Mouse (Mus musculus) thymus, adult 2 months (tissue): Measurements from ENCODE around the gene Ide. TPM values are rescaled to one million over a fixed set of nuclear protein-coding genes. Genes with fewer than 3 reads are reported as not detected.

Experiments
- DNase-seq: peaks from one replicate; pipeline ENCODE4 v3.0.0; 2021
- H3K27ac ChIP-seq: fragments of 200-500 bp; 2 replicates; pipeline ENCODE4 v1.5.1; 2012; ENCODE audit warnings: low read length, control low read depth; ENCODE audit not compliant: control insufficient read depth, insufficient read depth
- H3K27me3 ChIP-seq: fragments of 200-500 bp; 2 replicates; pipeline ENCODE4 v1.6.1; 2012; ENCODE audit warnings: mild to moderate bottlenecking, low read length, moderate library complexity, mixed read lengths; ENCODE audit not compliant: control insufficient read depth, insufficient read depth
- H3K36me3 ChIP-seq: fragments of 200-500 bp; 2 replicates; pipeline ENCODE4 v1.6.1; 2012; ENCODE audit warnings: mild to moderate bottlenecking, low read length, moderate library complexity; ENCODE audit not compliant: control insufficient read depth, insufficient read depth
- H3K4me1 ChIP-seq: fragments of 200-500 bp; replicated peaks from 2 replicates; pipeline ENCODE4 v1.6.1; 2012; ENCODE audit warnings: low read length; ENCODE audit not compliant: control insufficient read depth, insufficient read depth
- H3K4me3 ChIP-seq: fragments of 200-500 bp; 2 replicates; pipeline ENCODE4 v1.5.1; 2012; ENCODE audit warnings: mild to moderate bottlenecking, low read length, control low read depth, moderate library complexity; ENCODE audit not compliant: control insufficient read depth, insufficient read depth
- CTCF ChIP-seq: fragments of 200-500 bp; IDR thresholded peaks from 2 replicates; pipeline ENCODE4 v1.5.1; 2012; ENCODE audit warnings: mild to moderate bottlenecking, control low read depth, low read length, moderate library complexity, borderline replicate concordance; ENCODE audit not compliant: control insufficient read depth, poor library complexity, insufficient read depth; ENCODE audit errors: extremely low read depth
- POLR2A ChIP-seq: fragments of 200-500 bp; IDR thresholded peaks from 2 replicates; pipeline ENCODE4 v1.6.1; 2012; ENCODE audit warnings: mild to moderate bottlenecking, low read length, control low read depth, moderate library complexity; ENCODE audit not compliant: control insufficient read depth, poor library complexity, insufficient read depth; ENCODE audit errors: extremely low read depth
- WGBS: fragments of 180-500 bp; shearing (Covaris S2); methylation state at CpG from one replicate; pipeline ENCODE4 v1.1.7; 2018; 5-methylcytosine and 5-hydroxymethylcytosine counted together
- polyA plus RNA-seq: library from polyadenylated mRNA; depleted of rRNA; stranded (reverse); fragments of >200 nt; gene quantifications from 2 replicates; pipeline ENCODE4 v1.2.3, GENCODE M21; 2012

The Ide gene
- polyA plus RNA-seq, 1 experiment = 19.8 TPM

GRCm38 (mm10) chr19:37360044-37360443 is 22.4 kb upstream of the Ide start:
- H3K27ac ChIP-seq = no peak overlapping the region
- whole genome bisulfite sequencing = 38% methylated on average over 5 of the region's 5 CpGs
- no peak for TF ChIP-seq POLR2A
- TF ChIP-seq CTCF = no peak
- no peaks in the 10 kb centered on the region for H3K4me1 ChIP-seq
- no peaks in the 10 kb centered on the region for H3K27me3 ChIP-seq
- no peak overlapping the region for H3K4me3 ChIP-seq
- H3K36me3 ChIP-seq = no peaks in the 10 kb centered on the region
- no peak for DNase-seq

- WGBS = 96% methylated on average over 6 of the region's 6 CpGs
- no peak overlapping the region for H3K4me3 ChIP-seq
- no peaks in the 10 kb centered on the region for H3K4me1 ChIP-seq
- TF ChIP-seq CTCF = no peak
- no peak for TF ChIP-seq POLR2A
- no peak overlapping the region for H3K27ac ChIP-seq
- no peaks in the 10 kb centered on the region for H3K27me3 ChIP-seq
- no peak for DNase-seq
- no peaks in the 10 kb centered on the region for H3K36me3 ChIP-seq
These were observed 15.7 kb upstream of the Ide start for GRCm38 (mm10) chr19:37353331-37353730.

GRCm38 (mm10) chr19:37352756-37353155 is 15.1 kb upstream of the Ide start:
- DNase-seq = no peak

GRCm38 (mm10) chr19:37348952-37349351 is 11.3 kb upstream of the Ide start:
- H3K4me3 ChIP-seq = no peak overlapping the region
- no peaks in the 10 kb centered on the region for H3K36me3 ChIP-seq
- DNase-seq = no peak
- no peak for TF ChIP-seq CTCF
- no peak for TF ChIP-seq POLR2A
- no peaks in the 10 kb centered on the region for H3K4me1 ChIP-seq
- no peak overlapping the region for H3K27ac ChIP-seq
- no peaks in the 10 kb centered on the region for H3K27me3 ChIP-seq

More at GRCm38 (mm10) chr19:37352756-37353155, 15.1 kb upstream of the Ide start:
- Histone ChIP-seq H3K4me3 (no peak overlapping the region), H3K4me1 (no peaks in the 10 kb centered on the region), H3K36me3 (no peaks in the 10 kb centered on the region), H3K27ac (no peak overlapping the region), H3K27me3 (no peaks in the 10 kb centered on the region)
- TF ChIP-seq CTCF (no peak), POLR2A (no peak)
- WGBS = 97% methylated on average over 3 of the region's 3 CpGs

DNA sequence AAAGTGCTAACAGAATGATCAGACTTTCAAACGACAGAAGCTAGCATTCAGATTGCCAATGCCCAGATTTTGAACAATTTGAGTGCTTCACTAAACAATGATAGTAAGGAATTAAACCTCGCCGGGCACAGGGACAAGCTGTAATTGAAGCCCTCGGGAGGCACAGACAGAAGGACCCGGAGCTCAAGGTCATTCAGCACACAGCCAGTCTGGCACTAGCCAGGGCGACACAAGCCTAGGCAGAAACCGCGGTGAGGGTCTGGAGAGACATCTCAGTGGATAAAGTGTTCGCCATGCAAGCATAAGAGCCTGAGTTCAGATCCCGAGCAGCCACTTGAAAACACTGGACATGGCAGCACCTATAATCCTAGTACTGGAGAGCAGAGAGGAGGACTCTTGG is 10.7 kb upstream of the Ide start:
- no peak overlapping the region for H3K27ac ChIP-seq
- no peak overlapping the region for H3K4me3 ChIP-seq
- H3K4me1 ChIP-seq = no peaks in the 10 kb centered on the region
- no peaks in the 10 kb centered on the region for H3K36me3 ChIP-seq
- no peak for DNase-seq
- WGBS = 95% methylated on average over 10 of the region's 10 CpGs
- H3K27me3 ChIP-seq = no peaks in the 10 kb centered on the region
- TF ChIP-seq CTCF (no peak), POLR2A (no peak)

DNA sequence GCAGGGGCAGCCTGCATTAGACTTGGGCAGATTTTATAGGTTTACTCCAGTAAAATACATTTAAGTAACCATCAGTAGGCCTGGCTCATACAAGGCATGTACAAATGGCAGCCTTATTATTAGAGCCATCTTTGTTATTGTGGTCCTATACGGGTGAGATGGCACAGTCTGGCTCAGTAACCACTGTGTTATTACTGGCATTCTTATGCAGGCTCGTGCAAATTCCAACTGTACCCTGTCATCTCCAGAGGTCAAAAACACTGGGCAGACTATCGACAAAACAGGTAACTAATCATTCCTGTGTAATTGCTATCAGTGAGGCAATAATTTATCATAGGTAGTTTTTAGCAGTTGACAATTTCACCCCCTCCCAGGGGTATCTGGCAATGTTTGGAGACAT is 8.6 kb upstream of the Ide start:
- Histone ChIP-seq H3K27me3 (no peaks in the 10 kb centered on the region), H3K4me3 (no peak overlapping the region), H3K27ac (no peak overlapping the region), H3K36me3 (no peaks in the 10 kb centered on the region), H3K4me1 (no peaks in the 10 kb centered on the region)
- no peak for DNase-seq
- WGBS = 93% methylated on average over 3 of the region's 3 CpGs
- TF ChIP-seq CTCF = no peak
- no peak for TF ChIP-seq POLR2A

GRCm38 (mm10) chr19:37343899-37344298 is 6.2 kb upstream of the Ide start:
- WGBS = 99% methylated on average over 5 of the region's 5 CpGs
- no peak overlapping the region for H3K4me3 ChIP-seq
- H3K27ac ChIP-seq = no peak overlapping the region
- no peaks in the 10 kb centered on the region for H3K4me1 ChIP-seq
- no peaks in the 10 kb centered on the region for H3K36me3 ChIP-seq
- no peaks in the 10 kb centered on the region for H3K27me3 ChIP-seq
- no peak for TF ChIP-seq CTCF
- TF ChIP-seq POLR2A = no peak
- DNase-seq = no peak
